Mouse (Mus musculus) kidney, adult 2 months (tissue): Measurements from ENCODE around the gene Top2a.

Source experiments
- CTCF ChIP-seq: fragments of 200-500 bp; conservative IDR thresholded peaks from 2 replicates; pipeline ENCODE4 v1.5.1; 2011; ENCODE audit warnings: low read depth, mild to moderate bottlenecking, control low read depth, low read length, moderate library complexity, mixed read lengths; ENCODE audit not compliant: insufficient read depth, insufficient read length
- POLR2A ChIP-seq: fragments of 200-500 bp; IDR thresholded peaks from one replicate; pipeline ENCODE4 v1.6.1; 2011; ENCODE audit warnings: low read depth, low read length, control low read depth

- TF ChIP-seq CTCF (no peak), POLR2A (no peak)
Observed at GRCm38 (mm10) chr11:98943741-98944461, 80.1 kb downstream of the Top2a start.
